Comparison of ENCODE assay signal across 16 mouse cellular contexts in the genomic region with DNA sequence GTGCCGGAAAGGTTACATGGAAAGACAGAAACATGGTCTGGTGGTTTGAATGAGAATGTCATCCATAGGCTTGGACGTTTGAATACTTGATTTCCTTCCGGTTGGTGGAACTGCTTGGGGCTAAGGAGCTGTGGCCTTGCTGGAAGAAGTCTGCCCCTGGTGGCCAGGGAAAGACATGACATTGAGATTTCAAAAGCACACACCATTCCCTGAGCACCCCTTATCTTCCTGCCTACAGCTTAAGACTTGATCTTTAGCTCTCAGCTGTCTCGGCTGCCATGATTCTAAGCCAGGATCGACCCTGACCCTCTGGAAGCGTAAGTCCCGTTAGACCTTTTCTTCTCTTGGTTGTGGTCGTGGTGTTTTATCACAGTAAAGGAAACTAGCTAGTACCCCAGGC.
A peak's percentile ranks its signal among the peaks of the same experiment; 100 is the strongest.
DNase-seq lines count a peak whose midpoint lies in the region; ATAC-seq and TF ChIP-seq lines count a peak whose summit lies in the region.
"Had no signal": no experiment of that assay in that cellular context is flagged by ENCODE, and none has a peak within 500 bp of the region (broad histone marks: within the 10 kb centered on the region; RNA-seq: fewer than 3 reads in every experiment).

No protein-coding gene starts in this region.

- peak; percentile 59 for TF ChIP-seq CTCF in kidney, postnatal 0 days (IDR thresholded peaks at IDR 0.05; ENCODE audit: low read depth)

- ATAC-seq in kidney, postnatal 0 days (replicated peaks; ENCODE audit: low FRiP score, low read depth) = no peak
- ATAC-seq: midbrain, embryonic 13.5 days had no signal

- 0 out of 2 replicates have a peak, but pooled peaks cover 2% of the 10 kb centered on the region for H3K4me1 ChIP-seq in kidney, postnatal 0 days (replicated peaks; ENCODE audit: insufficient read depth, low read length)
- H3K4me1 ChIP-seq: hindbrain, embryonic 15.5 days; neural tube, embryonic 12.5 days had no signal

- H3K27ac ChIP-seq in kidney, postnatal 0 days = no peak overlapping the region
- H3K27ac ChIP-seq: heart, embryonic 15.5 days; hindbrain, embryonic 15.5 days; midbrain, embryonic 13.5 days; neural tube, embryonic 12.5 days had no signal

- H3K9me3 ChIP-seq in kidney, postnatal 0 days (replicated peaks; ENCODE audit: low read length) = no peaks in the 10 kb centered on the region
- H3K9me3 ChIP-seq: heart, embryonic 15.5 days; hindbrain, embryonic 15.5 days; lung, embryonic 15.5 days; midbrain, embryonic 13.5 days; neural tube, embryonic 12.5 days had no signal

- no peak overlapping the region for H3K4me3 ChIP-seq in kidney, postnatal 0 days (replicated peaks; ENCODE audit: low read depth, low read length)
- H3K4me3 ChIP-seq: heart, embryonic 15.5 days; hindbrain, embryonic 15.5 days; lung, embryonic 15.5 days; midbrain, embryonic 13.5 days; neural tube, embryonic 12.5 days had no signal

- H3K36me3 ChIP-seq in kidney, postnatal 0 days (ENCODE audit: insufficient read depth, low read length) = peaks cover 36% of the 10 kb centered on the region
- H3K36me3 ChIP-seq: hindbrain, embryonic 15.5 days; midbrain, embryonic 13.5 days; neural tube, embryonic 12.5 days had no signal

- H3K9ac ChIP-seq in kidney, postnatal 0 days (ENCODE audit: low read depth, low read length) = no peak overlapping the region
- H3K9ac ChIP-seq: heart, embryonic 15.5 days; hindbrain, embryonic 15.5 days; lung, embryonic 15.5 days; midbrain, embryonic 13.5 days; neural tube, embryonic 12.5 days had no signal

- H3K4me2 ChIP-seq in kidney, postnatal 0 days (ENCODE audit: low read length) = no peak overlapping the region
- H3K4me2 ChIP-seq: heart, embryonic 15.5 days; hindbrain, embryonic 15.5 days; lung, embryonic 15.5 days; midbrain, embryonic 13.5 days; neural tube, embryonic 12.5 days had no signal

- DNase-seq in kidney, postnatal 0 days (ENCODE audit: low spot score) = no peak
- DNase-seq in kidney, adult 8-10 months = no peak
- DNase-seq in thymus, postnatal 4 days = peak; percentile 36
- DNase-seq in thymus, postnatal 10 days (ENCODE audit: low spot score in 2 of 2) = no peak
- peak; percentile 86 for DNase-seq in ZHBTc4 (ENCODE audit: low read depth, low spot score)
- DNase-seq in adrenal gland, postnatal 10 days = no peak
- no peak for DNase-seq in layer of hippocampus, adult 9-10 months (ENCODE audit: low spot score)
- DNase-seq: adrenal gland, postnatal 25 days; cerebellum, adult 18-20 months; embryo, embryonic 11 days; kidney, postnatal 4 days had no signal

- WGBS in kidney, postnatal 0 days = 98% methylated on average over 8 of the region's 8 CpGs

- H3K27me3 ChIP-seq in kidney, postnatal 0 days (ENCODE audit: insufficient read depth, low read length) = no peaks in the 10 kb centered on the region
- H3K27me3 ChIP-seq: heart, embryonic 15.5 days; hindbrain, embryonic 15.5 days; lung, embryonic 15.5 days; midbrain, embryonic 13.5 days; neural tube, embryonic 12.5 days had no signal

Comparison
In these comparisons a context has a peak if more than half of its experiments do, and no peak if none do; other contexts are left out.
1. DNase-seq: peak in thymus, postnatal 4 days (single experiment) and ZHBTc4 (single experiment); none in kidney, postnatal 0 days (single experiment), kidney, adult 8-10 months (0 of 2), thymus, postnatal 10 days (0 of 2), adrenal gland, postnatal 10 days (single experiment) and layer of hippocampus, adult 9-10 months (single experiment).